Comparison of ENCODE assay signal across 15 mouse cellular contexts in genomic region chr8:117178676-117179075, GRCm38 (mm10).
"Had no signal": no experiment of that assay in that cellular context is flagged by ENCODE, and none has a peak within 500 bp of the region (broad histone marks: within the 10 kb centered on the region; RNA-seq: fewer than 3 reads in every experiment).

No protein-coding gene starts in this region.

- ATAC-seq: midbrain, embryonic 15.5 days had no signal

- H3K27ac ChIP-seq: layer of hippocampus, adult 2 months; limb, embryonic 13.5 days; liver, embryonic 14.5 days; midbrain, embryonic 15.5 days; neural tube, embryonic 12.5 days had no signal

- H3K27me3 ChIP-seq: limb, embryonic 13.5 days; megakaryocyte, embryonic 14.5 days; midbrain, embryonic 15.5 days; neural tube, embryonic 12.5 days had no signal

- DNase-seq: kidney, postnatal 10 days; kidney, postnatal 4 days; left cerebral cortex, postnatal 4 days; lung, postnatal 14 days; right cerebral cortex, postnatal 4 days; spleen, adult 18-20 months; thymus, adult 2 months; thymus, postnatal 25 days had no signal

- H3K4me2 ChIP-seq: limb, embryonic 13.5 days; midbrain, embryonic 11.5 days; midbrain, embryonic 15.5 days; neural tube, embryonic 12.5 days had no signal

- H3K9me3 ChIP-seq: limb, embryonic 13.5 days; megakaryocyte, embryonic 14.5 days; midbrain, embryonic 15.5 days; neural tube, embryonic 12.5 days had no signal

- H3K4me3 ChIP-seq: layer of hippocampus, adult 2 months; limb, embryonic 13.5 days; megakaryocyte, embryonic 14.5 days; midbrain, embryonic 15.5 days; neural tube, embryonic 12.5 days had no signal

- H3K36me3 ChIP-seq: midbrain, embryonic 15.5 days had no signal

- H3K4me1 ChIP-seq: limb, embryonic 13.5 days; midbrain, embryonic 15.5 days; neural tube, embryonic 12.5 days had no signal

- H3K9ac ChIP-seq: limb, embryonic 13.5 days; liver, embryonic 14.5 days; midbrain, embryonic 15.5 days; neural tube, embryonic 12.5 days had no signal
